Mouse (Mus musculus) ovary, postnatal 36 days (tissue): ENCODE data around the gene Krt28.

Experiments used
- DNase-seq: peaks from one replicate; pipeline ENCODE4 v3.0.0; 2022; ENCODE audit warnings: low spot score, mixed read lengths

Gene Krt28

GRCm38 (mm10) chr11:99374803-99375202 is at the start of gene Krt28:
TSS of gene Krt28 (minus strand) at chr11:99374903.
- no peak for DNase-seq

GRCm38 (mm10) chr11:99422159-99422558 is 47.5 kb upstream of the Krt28 start, which contains the start of gene Krt12:
TSS of gene Krt12 (minus strand) at chr11:99422259.
- DNase-seq = no peak

GRCm38 (mm10) chr11:99420586-99420985 is 45.9 kb upstream of the Krt28 start:
- DNase-seq = no peak

GRCm38 (mm10) chr11:99417819-99418218 is 43.1 kb upstream of the Krt28 start:
- DNase-seq = no peak

- DNase-seq = no peak
Measured at GRCm38 (mm10) chr11:99416902-99417301, 42.2 kb upstream of the Krt28 start.

- no peak for DNase-seq
Measured at GRCm38 (mm10) chr11:99414463-99415147, 39.9 kb upstream of the Krt28 start.

GRCm38 (mm10) chr11:99413247-99413646 is 38.5 kb upstream of the Krt28 start:
- DNase-seq = peak; percentile 20

GRCm38 (mm10) chr11:99406186-99406585 is 31.5 kb upstream of the Krt28 start:
- DNase-seq = no peak

- no peak for DNase-seq
Measured at GRCm38 (mm10) chr11:99399956-99400549, 25.4 kb upstream of the Krt28 start.

- DNase-seq = no peak
Measured at GRCm38 (mm10) chr11:99398832-99399231, 24.1 kb upstream of the Krt28 start.

- no peak for DNase-seq
Measured at GRCm38 (mm10) chr11:99398084-99398483, 23.4 kb upstream of the Krt28 start.

GRCm38 (mm10) chr11:99396661-99397060 is 22.0 kb upstream of the Krt28 start:
- DNase-seq = no peak

- DNase-seq = no peak
Measured at GRCm38 (mm10) chr11:99396034-99396433, 21.3 kb upstream of the Krt28 start.

GRCm38 (mm10) chr11:99392492-99392891 is 17.8 kb upstream of the Krt28 start:
- no peak for DNase-seq

GRCm38 (mm10) chr11:99391375-99391774 is 16.7 kb upstream of the Krt28 start:
- no peak for DNase-seq

GRCm38 (mm10) chr11:99390866-99391265 is 16.2 kb upstream of the Krt28 start:
- DNase-seq = no peak

GRCm38 (mm10) chr11:99389264-99389663 is 14.6 kb upstream of the Krt28 start, which contains the start of gene Krt10:
TSS of gene Krt10 (minus strand) at chr11:99389364.
- no peak for DNase-seq

- DNase-seq = no peak
Measured at GRCm38 (mm10) chr11:99388661-99389060, 14.0 kb upstream of the Krt28 start.

GRCm38 (mm10) chr11:99385813-99386721 is 11.4 kb upstream of the Krt28 start:
- DNase-seq = peak; percentile 91

- DNase-seq = peak; percentile 63
Measured at GRCm38 (mm10) chr11:99379568-99379967, 4.9 kb upstream of the Krt28 start.

GRCm38 (mm10) chr11:99369853-99370451 is 4.8 kb downstream of the Krt28 start:
- DNase-seq = no peak

- no peak for DNase-seq
Measured at GRCm38 (mm10) chr11:99369229-99369628, 5.5 kb downstream of the Krt28 start.
